Comparison of ENCODE assay signal across 24 mouse cellular contexts in the genomic region with DNA sequence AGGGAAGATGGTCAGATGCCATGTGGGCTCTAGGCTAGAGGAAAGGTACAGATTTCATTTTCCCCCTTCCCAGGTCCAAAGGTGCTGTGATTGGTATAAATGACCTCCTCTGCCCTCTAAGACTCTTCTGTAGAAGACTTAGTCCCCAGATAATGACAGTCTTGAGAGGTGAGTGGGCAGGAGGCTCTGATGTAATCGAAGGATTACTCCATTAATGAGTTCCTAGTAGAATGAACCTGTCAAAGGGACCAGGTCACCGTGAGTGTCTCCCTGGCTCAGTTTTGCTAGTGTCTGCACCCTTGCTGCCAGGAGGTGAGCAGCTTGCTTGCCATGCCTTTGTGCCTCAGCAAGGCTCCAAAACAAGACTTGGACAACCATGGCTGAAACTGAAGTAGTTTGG. TPM values are rescaled to one million over a fixed set of nuclear protein-coding genes. Genes with fewer than 3 reads are reported as not detected.
"Had no signal": no experiment of that assay in that cellular context is flagged by ENCODE, and none has a peak within 500 bp of the region (broad histone marks: within the 10 kb centered on the region; RNA-seq: fewer than 3 reads in every experiment).

No protein-coding gene starts in this region.

- ATAC-seq: midbrain, embryonic 16.5 days had no signal

- DNase-seq: lung, adult 18-20 months; lung, embryonic 14.5 days; lung, postnatal 10 days; lung, postnatal 4 days; midbrain, embryonic 14.5 days; retina, postnatal 1 day; right cerebral cortex, adult 18-20 months; right cerebral cortex, postnatal 25 days; right cerebral cortex, postnatal 4 days; spleen, adult 18-20 months; thymus, adult 18-20 months; thymus, postnatal 14 days; thymus, postnatal 36 days had no signal

- H3K9ac ChIP-seq: lung, embryonic 14.5 days; midbrain, embryonic 12.5 days; neural tube, embryonic 13.5 days; neural tube, embryonic 15.5 days had no signal

- H3K9me3 ChIP-seq: midbrain, embryonic 10.5 days; midbrain, embryonic 12.5 days; neural tube, embryonic 13.5 days; neural tube, embryonic 15.5 days had no signal

- H3K4me2 ChIP-seq: lung, embryonic 14.5 days; midbrain, embryonic 12.5 days; neural tube, embryonic 13.5 days; neural tube, embryonic 15.5 days had no signal

- H3K4me1 ChIP-seq: midbrain, embryonic 10.5 days; midbrain, embryonic 12.5 days; neural tube, embryonic 13.5 days; neural tube, embryonic 15.5 days had no signal

- H3K36me3 ChIP-seq: midbrain, embryonic 10.5 days; midbrain, embryonic 12.5 days; neural tube, embryonic 13.5 days; neural tube, embryonic 15.5 days had no signal

- H3K27ac ChIP-seq: midbrain, embryonic 10.5 days; midbrain, embryonic 12.5 days; neural tube, embryonic 13.5 days; neural tube, embryonic 15.5 days had no signal

- H3K4me3 ChIP-seq: midbrain, embryonic 10.5 days; midbrain, embryonic 12.5 days; myocyte; neural tube, embryonic 13.5 days; neural tube, embryonic 15.5 days had no signal

- H3K27me3 ChIP-seq: midbrain, embryonic 12.5 days; neural tube, embryonic 13.5 days; neural tube, embryonic 15.5 days had no signal

RNA-seq across cellular contexts. Expression of a gene that starts 2.3 kb away (rescaled TPM):
- total RNA-seq: megakaryocyte, adult 5-6 weeks; megakaryocyte-erythroid progenitor cell, adult 5-6 weeks had no signal
- polyA plus RNA-seq: lung, embryonic 14.5 days; midbrain, embryonic 10.5 days; midbrain, embryonic 12.5 days; myocyte; neural tube, embryonic 11.5 days; small intestine, adult 2 months; stomach, embryonic 14.5 days had no signal
